In genomic region chr12:86891786-86892702, GRCm38 (mm10) we compare ENCODE assay signal across 8 mouse cellular contexts. TPM values are rescaled to one million over a fixed set of nuclear protein-coding genes. Genes with fewer than 3 reads are reported as not detected.
DNase-seq lines count a peak whose midpoint lies in the region; ATAC-seq lines count a peak whose summit lies in the region.

No protein-coding gene starts in this region.

- DNase-seq in layer of hippocampus, adult 11-12 months (ENCODE audit: low spot score), result peak; percentile 73
- no peak for DNase-seq in layer of hippocampus, adult 9-10 months (ENCODE audit: low spot score)
- peak; percentile 94 to 95 for DNase-seq in cerebellum, postnatal 10 days
- DNase-seq in gastrocnemius, postnatal 36 days, result peak; percentile 84 to 89
- DNase-seq in liver, embryonic 11.5 days (ENCODE audit: low spot score), result peak; percentile 75

- 6% methylated on average over 36 of the region's 37 CpGs for WGBS in intestine, embryonic 16.5 days
- WGBS in liver, embryonic 11.5 days, result 4% methylated on average over 36 of the region's 37 CpGs
- 2% methylated on average over 37 of the region's 37 CpGs for WGBS in stomach, embryonic 14.5 days

- H3K27ac ChIP-seq in intestine, embryonic 16.5 days (ENCODE audit: low read length), result peak overlapping the region; percentile 97
- H3K27ac ChIP-seq in liver, embryonic 11.5 days (ENCODE audit: low read depth, low read length), result peak overlapping the region; percentile 96
- H3K27ac ChIP-seq in stomach, embryonic 14.5 days (ENCODE audit: low read length), result peak overlapping the region; percentile 100

- H3K4me1 ChIP-seq in intestine, embryonic 16.5 days (ENCODE audit: control insufficient read depth, insufficient read depth, low read length), result peaks cover 83% of the 10 kb centered on the region
- peaks cover 78% of the 10 kb centered on the region for H3K4me1 ChIP-seq in liver, embryonic 11.5 days (replicated peaks; ENCODE audit: control insufficient read depth, insufficient read depth, low read length)
- peaks cover 78% of the 10 kb centered on the region for H3K4me1 ChIP-seq in stomach, embryonic 14.5 days (ENCODE audit: control insufficient read depth, insufficient read depth, low read length)

- H3K4me2 ChIP-seq in intestine, embryonic 16.5 days (ENCODE audit: low read depth, low read length), result peak overlapping the region; percentile 76
- H3K4me2 ChIP-seq in liver, embryonic 11.5 days, result peak overlapping the region; percentile 96
- peak overlapping the region; percentile 75 for H3K4me2 ChIP-seq in stomach, embryonic 14.5 days (replicated peaks; ENCODE audit: low read depth, low read length)

- no peak for ATAC-seq in intestine, embryonic 16.5 days
- peak; percentile 32 for ATAC-seq in liver, embryonic 11.5 days (replicated peaks; ENCODE audit: low FRiP score)
- ATAC-seq in monocyte, adult 5-6 weeks (replicated peaks; ENCODE audit: insufficient number of reproducible peaks, low FRiP score, low TSS enrichment, poor library complexity, severe bottlenecking), result peak; percentile 33; the same call in 1 of the 2 replicates
- no peak for ATAC-seq in stomach, embryonic 14.5 days (ENCODE audit: insufficient number of reproducible peaks, insufficient read depth, low FRiP score, low read depth)

- H3K9ac ChIP-seq in intestine, embryonic 16.5 days (ENCODE audit: low read depth, low read length), result peak overlapping the region; percentile 68
- H3K9ac ChIP-seq in liver, embryonic 11.5 days (ENCODE audit: low read depth, low read length), result peak overlapping the region; percentile 64
- H3K9ac ChIP-seq in stomach, embryonic 14.5 days (replicated peaks; ENCODE audit: low read depth, low read length), result peak overlapping the region; percentile 21; the same call in 1 of the 2 replicates

- no peaks in the 10 kb centered on the region for H3K9me3 ChIP-seq in intestine, embryonic 16.5 days (ENCODE audit: control insufficient read depth, low read length)
- H3K9me3 ChIP-seq in liver, embryonic 11.5 days (ENCODE audit: control insufficient read depth, low read length), result no peaks in the 10 kb centered on the region
- H3K9me3 ChIP-seq in stomach, embryonic 14.5 days (ENCODE audit: control insufficient read depth, low read depth, low read length), result no peaks in the 10 kb centered on the region

- intact Hi-C loops in gastrocnemius, postnatal 36 days (cut with DNase I), result no loop called here

- H3K4me3 ChIP-seq in intestine, embryonic 16.5 days (ENCODE audit: low read length), result peak overlapping the region; percentile 45
- peak overlapping the region; percentile 54 for H3K4me3 ChIP-seq in liver, embryonic 11.5 days (ENCODE audit: low read depth, low read length)
- peak overlapping the region; percentile 32 for H3K4me3 ChIP-seq in stomach, embryonic 14.5 days (ENCODE audit: low read depth, low read length)

- no peaks in the 10 kb centered on the region for H3K27me3 ChIP-seq in intestine, embryonic 16.5 days (replicated peaks; ENCODE audit: control insufficient read depth, insufficient read depth, low read length)
- H3K27me3 ChIP-seq in liver, embryonic 11.5 days (replicated peaks; ENCODE audit: control insufficient read depth, insufficient read depth, low read length), result 0 out of 2 replicates have a peak, but pooled peaks cover 6% of the 10 kb centered on the region
- no peaks in the 10 kb centered on the region for H3K27me3 ChIP-seq in stomach, embryonic 14.5 days (ENCODE audit: control insufficient read depth, insufficient read depth, low read length)

- H3K36me3 ChIP-seq in intestine, embryonic 16.5 days (ENCODE audit: control insufficient read depth, insufficient read depth, low read length), result no peaks in the 10 kb centered on the region
- no peaks in the 10 kb centered on the region for H3K36me3 ChIP-seq in liver, embryonic 11.5 days (ENCODE audit: control insufficient read depth, insufficient read depth, low read length)
- no peaks in the 10 kb centered on the region for H3K36me3 ChIP-seq in stomach, embryonic 14.5 days (ENCODE audit: control insufficient read depth, insufficient read depth, low read length)

RNA-seq across cellular contexts. Expression of gene Irf2bpl, which starts 7.4 kb away (rescaled TPM):
- total RNA-seq in gastrocnemius, postnatal 36 days (2021), result 10 to 100 TPM; 18.6 to 23.7 TPM
- polyA plus RNA-seq in intestine, embryonic 16.5 days (2015; fragmentation: Nextera tagmentation; extraction: Ambion mirVana), result 8.2 and 10.9 TPM in 2 replicates
- polyA plus RNA-seq in liver, embryonic 11.5 days (2014; fragmentation: Nextera tagmentation; extraction: Ambion mirVana), result 9.7 and 9.8 TPM in 2 replicates
- 15.1 to 32.7 TPM (median 18.2 TPM) in 3 replicates for total RNA-seq in monocyte, adult 5-6 weeks (2017)
- polyA plus RNA-seq in stomach, embryonic 14.5 days (2014; fragmentation: Nextera tagmentation; extraction: Ambion mirVana), result 18.2 and 21.6 TPM in 2 replicates

RNA-seq across cellular contexts. Expression of gene Cipc, which starts 54.8 kb away (rescaled TPM):
- 10 to 100 TPM; 26.3 to 30.3 TPM for total RNA-seq in gastrocnemius, postnatal 36 days (2021)
- 7.9 and 9.5 TPM in 2 replicates for polyA plus RNA-seq in intestine, embryonic 16.5 days (2015; fragmentation: Nextera tagmentation; extraction: Ambion mirVana)
- 23.8 and 28.1 TPM in 2 replicates for polyA plus RNA-seq in liver, embryonic 11.5 days (2014; fragmentation: Nextera tagmentation; extraction: Ambion mirVana)
- total RNA-seq in monocyte, adult 5-6 weeks (2017), result 25.1 to 34.7 TPM (median 25.9 TPM) in 3 replicates
- polyA plus RNA-seq in stomach, embryonic 14.5 days (2014; fragmentation: Nextera tagmentation; extraction: Ambion mirVana), result 20.9 and 22.3 TPM in 2 replicates

Comparison
In these comparisons a context has a peak if more than half of its experiments do, and no peak if none do; other contexts are left out.
1. ATAC-seq: peak in liver, embryonic 11.5 days (single experiment) and monocyte, adult 5-6 weeks (single experiment); none in intestine, embryonic 16.5 days (single experiment) and stomach, embryonic 14.5 days (single experiment).
2. Peak in every context shown above with its lines, with median percentiles within 50 percentile points of each other: H3K27ac ChIP-seq, H3K4me2 ChIP-seq, H3K4me3 ChIP-seq and H3K9ac ChIP-seq.